In genomic region chrX:164431133-164431532, GRCm38 (mm10) we compare ENCODE assay signal across 17 mouse cellular contexts. TPM values are rescaled to one million over a fixed set of nuclear protein-coding genes. Genes with fewer than 3 reads are reported as not detected.
"Had no signal": no experiment of that assay in that cellular context is flagged by ENCODE, and none has a peak within 500 bp of the region (broad histone marks: within the 10 kb centered on the region; RNA-seq: fewer than 3 reads in every experiment).

No protein-coding gene starts in this region.

- ATAC-seq: midbrain, embryonic 16.5 days had no signal

- H3K4me3 ChIP-seq: layer of hippocampus, adult 2 months; limb, embryonic 13.5 days; midbrain, embryonic 12.5 days; neural tube, embryonic 13.5 days had no signal

- H3K4me2 ChIP-seq: hindbrain, embryonic 14.5 days; limb, embryonic 13.5 days; lung, embryonic 14.5 days; midbrain, embryonic 12.5 days; neural tube, embryonic 13.5 days had no signal

- H3K9me3 ChIP-seq: limb, embryonic 13.5 days; midbrain, embryonic 12.5 days; neural tube, embryonic 13.5 days had no signal

- H3K27me3 ChIP-seq: limb, embryonic 13.5 days had no signal

- H3K4me1 ChIP-seq: limb, embryonic 13.5 days; midbrain, embryonic 12.5 days; neural tube, embryonic 13.5 days had no signal

- H3K9ac ChIP-seq: hindbrain, embryonic 14.5 days; limb, embryonic 13.5 days; liver, embryonic 14.5 days; lung, embryonic 14.5 days; midbrain, embryonic 12.5 days; neural tube, embryonic 13.5 days had no signal

- H3K27ac ChIP-seq: hindbrain, embryonic 14.5 days; layer of hippocampus, adult 2 months; limb, embryonic 13.5 days; liver, embryonic 14.5 days; midbrain, embryonic 12.5 days; neural tube, embryonic 13.5 days had no signal

- DNase-seq: kidney, postnatal 4 days; left cerebral cortex, postnatal 4 days; lung, embryonic 14.5 days; lung, postnatal 10 days; lung, postnatal 4 days; retina, postnatal 1 day; right cerebral cortex, postnatal 14 days; thymus, adult 18-20 months; thymus, postnatal 14 days had no signal

RNA-seq across cellular contexts. Expression of gene Asb11, which starts 5.7 kb away (rescaled TPM):
- polyA plus RNA-seq: hindbrain, embryonic 14.5 days; kidney, embryonic 14.5 days; limb, embryonic 13.5 days; lung, embryonic 14.5 days; midbrain, embryonic 12.5 days; midbrain, embryonic 16.5 days; neural tube, embryonic 13.5 days had no signal
